Mouse (Mus musculus) G1E (cell line): ENCODE measurements around the gene Misp. TPM values are rescaled to one million over a fixed set of nuclear protein-coding genes. Genes with fewer than 3 reads are reported as not detected.
A peak's percentile ranks its signal among the peaks of the same experiment; 100 is the strongest.

ENCODE experiments used
- ATAC-seq: 2 replicates; pipeline ENCODE4 v1.8.0; 2016; ENCODE audit warnings: mild to moderate bottlenecking; ENCODE audit not compliant: insufficient number of reproducible peaks, poor library complexity, low FRiP score, severe bottlenecking; ENCODE audit errors: extremely low read depth
- DNase-seq: peaks from one replicate; pipeline ENCODE4 v3.0.0; 2012; ENCODE audit warnings: low spot score
- H3K27me3 ChIP-seq: 2 replicates; pipeline ENCODE4 v1.6.1; 2012; ENCODE audit warnings: mild to moderate bottlenecking, low read length, inconsistent platforms; ENCODE audit not compliant: insufficient read depth
- H3K36me3 ChIP-seq: replicated peaks from 2 replicates; pipeline ENCODE3; 2012; ENCODE audit warnings: mild to moderate bottlenecking, inconsistent platforms
- H3K4me1 ChIP-seq: 2 replicates; pipeline ENCODE4 v1.6.1; 2012; ENCODE audit warnings: low read depth, low read length, inconsistent platforms, mixed read lengths; ENCODE audit not compliant: insufficient read depth
- H3K4me3 ChIP-seq: 2 replicates; pipeline ENCODE4 v1.5.1; 2012; ENCODE audit warnings: low read depth, mild to moderate bottlenecking, inconsistent platforms, low read length, moderate library complexity, mixed read lengths
- H3K9me3 ChIP-seq: replicated peaks from 2 replicates; pipeline ENCODE4 v1.6.1; 2012; ENCODE audit warnings: inconsistent platforms
- CTCF ChIP-seq: IDR thresholded peaks from 2 replicates; pipeline ENCODE4 v1.5.1; 2012; ENCODE audit warnings: low read depth, low read length, inconsistent platforms, mixed read lengths
- GATA1 ChIP-seq: IDR thresholded peaks from 2 replicates; pipeline ENCODE4 v1.6.1; 2012; ENCODE audit warnings: borderline replicate concordance, low read length, inconsistent platforms, mixed read lengths
- GATA2 ChIP-seq: IDR thresholded peaks from 2 replicates; pipeline ENCODE4 v1.6.1; 2012; ENCODE audit warnings: low read depth, low read length, inconsistent platforms, borderline replicate concordance
- POLR2AphosphoS5 ChIP-seq: IDR thresholded peaks from 2 replicates; pipeline ENCODE4 v1.6.1; 2012; ENCODE audit warnings: low read depth, low read length, inconsistent platforms; ENCODE audit not compliant: insufficient replicate concordance
- TAL1 ChIP-seq: conservative IDR thresholded peaks from 2 replicates; pipeline ENCODE4 v1.6.1; 2012; ENCODE audit warnings: low read depth, low read length, inconsistent platforms, mixed read lengths
- polyA plus RNA-seq: library from polyadenylated mRNA; stranded (reverse); fragments of >175 nt; gene quantifications from 2 replicates; pipeline ENCODE4 v1.2.3, GENCODE M21; 2012
- total RNA-seq, 2 experiments: library from RNA; stranded (forward) in 1 of 2; stranded (reverse) in 1 of 2; fragments of 200-1000 nt in 1 of 2; fragments of >200 nt in 1 of 2; fragmentation: Nextera tagmentation in 1 of 2; gene quantifications; 2 replicates each; pipeline ENCODE4 v1.2.3; 2014 to 2017

Gene Misp
- total RNA-seq (2014; fragmentation: Nextera tagmentation) (not detected in 2 replicates), total RNA-seq (2017) (0.33 TPM in 1 of 2 replicates, not detected in the other), polyA plus RNA-seq (not detected in 2 replicates)

GRCm38 (mm10) chr10:79820782-79821181 is at the start of gene Misp:
Misp (plus strand) TSS chr10:79820989.
- no peak for ATAC-seq
- TF ChIP-seq GATA2 (no peak), CTCF (no peak), TAL1 (no peak), GATA1 (no peak)
- H3K27me3 ChIP-seq: peaks cover 77% of the 10 kb centered on the region

GRCm38 (mm10) chr10:79772320-79772719 is 48.5 kb upstream of the Misp start:
- peaks cover 22% of the 10 kb centered on the region for H3K4me1 ChIP-seq
- no peaks in the 10 kb centered on the region for H3K36me3 ChIP-seq
- peaks cover 11% of the 10 kb centered on the region for H3K9me3 ChIP-seq
- no peak overlapping the region for H3K4me3 ChIP-seq
- H3K27me3 ChIP-seq: peaks cover 25% of the 10 kb centered on the region
- no peak for DNase-seq
- TF ChIP-seq GATA1 (no peak), CTCF (no peak), TAL1 (no peak), POLR2AphosphoS5 (no peak), GATA2 (no peak)
- ATAC-seq: no peak

More at GRCm38 (mm10) chr10:79820782-79821181, at the start of gene Misp:
- no peak for DNase-seq
- Histone ChIP-seq H3K36me3 (no peaks in the 10 kb centered on the region), H3K4me3 (no peak within 1 kb of the TSS), H3K9me3 (no peaks in the 10 kb centered on the region), H3K4me1 (peaks cover 16% of the 10 kb centered on the region)

- no peak for TF ChIP-seq POLR2AphosphoS5
- TF ChIP-seq CTCF: no peak
- no peak for TF ChIP-seq TAL1
- TF ChIP-seq GATA2: no peak
- TF ChIP-seq GATA1: no peak
- Histone ChIP-seq H3K4me3 (no peak overlapping the region), H3K4me1 (peaks cover 17% of the 10 kb centered on the region), H3K36me3 (no peaks in the 10 kb centered on the region), H3K27me3 (peaks cover 33% of the 10 kb centered on the region), H3K9me3 (peaks cover 11% of the 10 kb centered on the region)
- DNase-seq: no peak
- no peak for ATAC-seq
Measured at GRCm38 (mm10) chr10:79773208-79773607, 47.6 kb upstream of the Misp start.

- DNase-seq (no peak), ATAC-seq (no peak)
- peaks cover 9% of the 10 kb centered on the region for H3K4me1 ChIP-seq
- H3K36me3 ChIP-seq: no peaks in the 10 kb centered on the region
- H3K4me3 ChIP-seq: no peak overlapping the region
- peaks cover 45% of the 10 kb centered on the region for H3K27me3 ChIP-seq
- H3K9me3 ChIP-seq: peaks cover 11% of the 10 kb centered on the region
- TF ChIP-seq GATA2 (no peak), CTCF (peak; percentile 22; the same call in 1 of the 2 replicates)
Measured at GRCm38 (mm10) chr10:79774486-79775279, 46.1 kb upstream of the Misp start.

- no peak for TF ChIP-seq GATA2
- TF ChIP-seq CTCF: no peak
- TF ChIP-seq POLR2AphosphoS5: no peak
- no peak for TF ChIP-seq GATA1
- TF ChIP-seq TAL1: no peak
- H3K4me1 ChIP-seq: peaks cover 23% of the 10 kb centered on the region
- DNase-seq: no peak
- H3K36me3 ChIP-seq: no peaks in the 10 kb centered on the region
- no peak within 1 kb of the TSS; the same call in 1 of the 2 replicates for H3K4me3 ChIP-seq
- H3K9me3 ChIP-seq: peaks cover 12% of the 10 kb centered on the region
- ATAC-seq: no peak
- H3K27me3 ChIP-seq: peaks cover 63% of the 10 kb centered on the region
Measured at GRCm38 (mm10) chr10:79777103-79777531, 43.7 kb upstream of the Misp start, which contains the start of gene Fstl3. Fstl3 (plus strand) TSS chr10:79777272.

GRCm38 (mm10) chr10:79778006-79778405 is 42.8 kb upstream of the Misp start:
- TF ChIP-seq POLR2AphosphoS5 (no peak), TAL1 (no peak), GATA1 (no peak), CTCF (no peak), GATA2 (no peak)
- DNase-seq (no peak), ATAC-seq (no peak)
- H3K4me1 ChIP-seq: peaks cover 23% of the 10 kb centered on the region
- H3K4me3 ChIP-seq: no peak overlapping the region
- H3K9me3 ChIP-seq: peaks cover 6% of the 10 kb centered on the region
- no peaks in the 10 kb centered on the region for H3K36me3 ChIP-seq
- peaks cover 59% of the 10 kb centered on the region for H3K27me3 ChIP-seq

- TF ChIP-seq CTCF (no peak), GATA1 (no peak), GATA2 (no peak), TAL1 (no peak), POLR2AphosphoS5 (no peak)
- H3K4me1 ChIP-seq: peaks cover 23% of the 10 kb centered on the region
- no peaks in the 10 kb centered on the region for H3K36me3 ChIP-seq
- ATAC-seq (no peak), DNase-seq (no peak)
- peaks cover 6% of the 10 kb centered on the region for H3K9me3 ChIP-seq
- H3K4me3 ChIP-seq: no peak overlapping the region
- peaks cover 54% of the 10 kb centered on the region for H3K27me3 ChIP-seq
Measured at GRCm38 (mm10) chr10:79779193-79779592, 41.6 kb upstream of the Misp start.
